Mouse (Mus musculus): ENCODE results near the gene Cacna1g.

The Cacna1g gene

DNA sequence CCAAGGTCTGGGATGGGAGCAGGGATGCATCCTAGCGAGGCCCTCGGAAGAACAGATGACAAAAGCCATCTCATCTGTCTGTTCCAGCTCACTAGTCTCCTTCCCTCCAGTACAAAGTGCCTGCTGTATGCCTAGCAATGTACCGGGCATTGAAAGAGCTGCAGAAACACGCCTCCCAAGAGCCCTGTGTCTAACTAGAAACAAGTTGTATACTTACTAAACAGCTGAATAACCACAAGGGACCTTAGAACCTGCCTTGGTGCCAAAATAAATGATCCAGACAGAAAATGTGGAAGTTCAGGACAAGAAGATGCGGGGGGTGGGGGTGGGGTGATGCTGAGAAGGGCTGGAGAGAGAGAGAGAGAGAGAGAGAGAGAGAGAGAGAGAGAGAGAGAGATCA is 29.2 kb downstream of the Cacna1g start:
- no peak for DNase-seq

DNA sequence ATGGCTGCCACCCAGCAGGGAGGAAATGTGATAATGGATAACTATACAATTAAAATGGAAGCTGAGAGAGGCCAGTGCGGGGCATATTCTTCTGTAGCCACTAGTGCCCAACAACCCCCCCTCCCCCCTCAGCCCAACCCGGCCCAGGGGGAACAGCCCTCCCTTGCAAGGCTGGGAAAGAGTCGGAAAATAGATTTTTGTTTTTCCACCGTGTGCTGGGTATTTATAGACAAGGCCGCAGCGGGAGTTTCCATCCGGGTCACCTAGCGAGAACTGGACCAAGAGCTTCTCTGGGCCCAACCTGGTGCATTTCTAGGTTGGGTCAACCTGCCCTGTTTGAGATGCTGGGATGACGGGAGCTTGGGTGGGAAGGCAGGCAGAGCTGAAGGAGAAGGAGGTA is 32.2 kb downstream of the Cacna1g start:
- no peak for DNase-seq

DNA sequence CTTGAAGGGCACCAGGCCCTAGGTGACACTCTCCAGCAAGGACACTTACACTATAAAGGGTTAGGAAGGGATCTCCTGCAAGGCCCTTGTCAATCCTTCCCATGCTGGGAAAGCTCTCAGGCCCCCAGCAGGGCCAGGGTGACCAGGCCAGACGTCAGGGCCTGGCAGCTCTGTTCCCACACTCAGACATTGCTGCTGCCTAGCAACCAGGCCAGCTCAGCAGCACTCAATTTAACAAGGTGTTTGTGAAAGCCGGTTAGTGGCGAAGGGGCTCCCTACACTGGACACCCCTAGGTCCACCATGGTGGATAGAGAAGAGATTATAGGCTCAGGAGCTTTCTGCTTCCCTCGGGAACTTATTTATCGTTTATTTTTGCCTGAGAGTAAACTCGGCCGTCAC is 32.9 kb downstream of the Cacna1g start:
- peak; percentile 42 for DNase-seq

DNA sequence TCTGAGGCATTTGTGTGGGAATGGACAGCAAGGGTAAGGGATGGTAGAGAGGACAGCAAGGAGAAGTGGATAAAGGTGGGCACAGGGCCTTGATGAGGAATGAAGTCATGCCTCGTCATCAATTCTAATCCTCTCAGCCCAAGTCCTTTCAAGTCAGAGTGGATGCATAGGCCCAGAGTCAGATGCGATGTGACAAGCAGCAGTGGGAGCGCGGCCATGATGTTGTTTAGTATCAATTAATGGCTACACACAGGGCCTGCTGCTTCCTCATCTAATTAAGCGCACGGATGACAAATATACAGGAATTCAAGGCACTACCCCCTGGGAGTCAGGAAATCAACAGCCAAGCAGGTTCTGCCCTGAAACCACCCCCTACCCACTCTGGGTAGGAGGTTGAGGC is 33.6 kb downstream of the Cacna1g start:
- DNase-seq = no peak

DNA sequence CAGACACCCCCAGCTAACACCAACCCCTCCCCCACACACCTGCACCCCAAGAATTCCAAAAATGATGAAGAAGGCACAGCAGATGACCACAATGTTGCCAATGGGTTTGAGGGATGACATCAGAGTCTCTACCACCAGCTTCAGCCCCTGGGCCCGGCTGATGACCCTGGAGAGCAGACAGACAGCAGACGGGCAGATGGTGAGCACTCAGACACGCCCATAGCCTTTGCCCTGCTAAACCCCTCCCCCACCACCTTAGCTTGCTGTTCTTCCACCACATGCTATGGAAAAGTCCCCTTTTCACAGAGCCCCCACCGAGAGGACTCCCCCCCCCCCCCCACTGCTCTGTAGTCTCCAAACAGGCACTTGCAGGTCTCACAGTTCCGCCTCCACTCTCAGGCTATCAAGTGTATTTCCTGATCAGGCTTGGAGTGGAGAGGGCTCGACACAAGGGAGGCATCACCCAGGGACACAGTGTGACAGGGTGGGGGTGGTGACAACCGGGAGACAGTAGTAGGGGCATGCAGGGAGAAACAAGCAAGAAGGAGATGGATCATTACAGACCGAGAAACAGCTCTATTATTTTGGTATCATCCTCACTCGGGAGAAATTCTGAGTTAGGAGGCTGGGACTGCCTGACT is 44.9 kb downstream of the Cacna1g start:
- peak; percentile 75 for DNase-seq

DNA sequence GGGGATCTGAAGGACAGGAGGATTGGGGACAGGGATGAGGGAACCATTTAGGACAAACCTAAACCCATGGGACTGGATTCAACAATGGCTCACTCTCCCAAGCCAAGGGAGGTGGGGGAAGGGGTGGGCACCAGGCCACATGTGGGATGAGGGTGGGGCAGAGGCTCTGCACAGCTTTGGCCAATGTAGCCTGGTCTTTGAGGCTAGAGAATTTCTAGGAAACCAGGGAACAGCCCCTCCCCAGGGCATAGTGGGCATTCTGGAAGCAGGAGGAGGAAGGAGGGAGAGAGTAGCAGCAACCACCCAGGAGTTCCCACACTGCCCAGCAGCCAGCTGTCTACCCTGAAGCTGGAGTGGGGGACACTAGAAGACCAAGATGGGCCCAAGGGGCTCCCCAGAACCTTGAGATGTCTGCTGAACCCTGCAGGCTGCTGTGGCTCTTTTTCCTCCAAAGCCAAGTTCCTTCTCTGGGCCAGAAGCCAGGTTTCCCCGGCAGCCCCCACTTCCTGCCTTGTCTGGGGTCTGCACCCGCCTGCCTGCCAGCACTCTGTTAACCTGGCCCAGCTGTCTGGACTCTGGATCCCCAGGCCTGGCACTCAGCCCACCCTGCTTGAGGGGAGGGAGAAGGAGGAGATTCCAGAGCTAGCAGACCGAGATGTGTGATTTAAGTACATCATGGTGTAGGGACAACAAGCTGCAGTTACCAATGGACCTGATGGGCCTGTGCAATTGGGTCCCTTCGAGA is 45.7 kb downstream of the Cacna1g start:
- peak; percentile 68 for DNase-seq

DNA sequence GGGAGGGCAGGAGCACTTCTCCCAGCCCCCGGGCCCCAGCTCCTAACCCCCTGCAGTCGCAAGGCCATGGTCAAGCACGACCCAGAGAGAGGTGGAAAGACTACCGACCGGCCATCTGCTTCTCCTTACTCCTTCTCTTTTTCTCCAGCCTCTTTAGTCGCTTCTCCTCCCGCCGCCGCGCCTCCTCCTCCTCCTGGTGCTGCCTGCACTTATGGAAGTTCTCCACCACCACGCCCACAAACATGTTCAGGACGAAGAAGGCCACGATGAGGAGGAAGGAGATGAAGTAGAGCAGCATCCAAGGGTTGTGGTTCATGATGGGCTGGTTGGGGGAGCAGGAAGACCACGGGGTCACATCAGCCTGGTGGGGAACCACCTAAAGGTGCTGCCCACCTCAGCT is 48.3 kb downstream of the Cacna1g start:
- DNase-seq = no peak

DNA sequence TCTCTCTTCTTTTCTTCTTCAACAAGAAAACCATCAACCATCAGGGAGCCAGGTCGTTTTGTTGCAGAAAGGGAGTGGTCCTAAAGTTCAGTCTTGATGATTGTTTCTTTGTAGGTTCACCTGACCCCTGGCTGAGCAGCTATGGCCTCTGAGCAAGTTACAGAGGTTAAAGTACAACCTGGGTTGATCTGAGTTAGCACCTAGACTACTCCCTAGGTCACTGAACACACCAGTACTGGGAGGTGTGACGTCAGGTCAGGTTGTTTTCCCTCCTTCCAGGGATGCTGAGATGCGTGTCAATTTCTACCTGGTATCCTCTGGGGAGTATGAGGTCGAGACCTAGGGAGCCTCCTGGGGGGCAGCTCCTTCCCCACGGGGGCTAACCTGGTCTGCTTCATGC is 48.8 kb downstream of the Cacna1g start:
- no peak for DNase-seq

DNA sequence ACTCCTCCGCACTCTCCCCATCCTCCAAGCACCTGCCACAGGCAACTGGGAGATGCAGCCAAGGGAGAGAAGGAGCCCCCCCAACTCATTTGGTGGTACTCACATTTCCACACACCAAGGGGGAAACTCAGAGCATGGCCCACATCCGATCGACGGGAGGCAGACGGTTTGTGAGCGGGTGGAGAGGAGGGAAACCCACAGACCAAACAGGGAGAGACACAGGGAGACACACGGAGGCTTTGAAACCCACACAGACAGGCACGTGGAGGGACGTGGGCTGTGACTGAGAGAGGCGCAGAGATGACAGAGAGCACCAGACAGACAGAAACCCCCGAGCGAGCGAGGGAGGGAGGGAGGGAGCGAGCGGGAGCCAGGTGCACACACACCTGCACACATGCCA is 49.6 kb downstream of the Cacna1g start:
- no peak for DNase-seq

DNA sequence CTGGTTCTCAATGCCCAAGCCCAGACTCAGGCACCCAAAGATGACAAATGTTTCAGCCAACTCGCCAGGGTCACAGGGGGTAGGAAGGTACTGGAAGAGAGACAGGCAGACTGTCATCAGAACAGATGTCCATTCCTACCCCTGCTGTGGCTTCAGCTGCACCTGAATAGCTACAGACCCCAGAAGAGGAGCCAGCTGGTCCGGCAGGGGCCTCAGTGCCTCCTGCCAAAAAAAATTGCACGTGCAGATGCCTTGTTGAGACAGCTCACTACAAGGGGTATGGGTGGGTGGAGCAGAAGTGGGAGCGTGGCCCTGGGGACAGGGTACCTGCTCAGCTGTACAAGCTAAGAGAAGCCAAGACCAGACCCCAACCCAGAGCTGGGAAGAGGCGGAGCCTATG is 50.1 kb downstream of the Cacna1g start:
- DNase-seq = no peak

DNA sequence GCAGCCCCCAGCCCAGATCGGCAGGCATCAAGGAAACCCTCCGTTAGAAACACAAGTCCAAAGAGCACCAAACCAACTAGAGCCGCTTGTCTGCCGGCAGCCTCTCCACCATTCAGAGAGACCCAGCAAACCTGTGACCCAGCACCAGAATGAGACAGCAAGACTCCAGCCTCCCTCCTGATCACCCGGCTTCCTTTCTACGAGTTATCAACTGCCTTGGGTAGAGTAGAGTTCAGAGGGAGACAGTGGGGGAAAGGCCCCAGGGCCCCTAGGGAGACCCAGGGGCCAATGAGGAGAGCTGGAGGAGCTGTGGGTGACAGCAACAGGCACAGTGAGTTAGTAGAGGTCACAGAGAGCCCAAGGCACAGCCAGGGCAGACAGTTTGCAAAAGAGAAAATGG is 53.0 kb downstream of the Cacna1g start:
- DNase-seq = no peak

DNA sequence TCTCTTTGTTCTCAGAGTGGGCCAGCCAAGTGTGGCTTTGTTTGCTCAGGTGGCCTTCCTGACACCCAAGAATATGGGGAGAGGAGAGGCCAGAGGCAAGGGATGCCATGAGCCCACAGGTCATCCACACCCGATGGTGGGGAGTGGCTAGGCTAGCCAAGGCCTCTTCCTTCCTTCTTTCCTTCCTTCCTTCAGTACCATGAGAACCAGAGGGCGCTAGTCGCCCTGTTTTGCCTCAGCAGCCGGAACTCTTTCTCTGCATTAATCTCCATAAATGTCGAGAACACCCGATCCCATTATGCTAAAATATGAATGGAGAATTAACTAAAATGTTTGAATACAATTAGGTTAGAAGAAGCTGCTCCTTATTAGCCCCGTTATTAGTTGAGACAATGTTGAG is 53.7 kb downstream of the Cacna1g start:
- peak; percentile 62 for DNase-seq

DNA sequence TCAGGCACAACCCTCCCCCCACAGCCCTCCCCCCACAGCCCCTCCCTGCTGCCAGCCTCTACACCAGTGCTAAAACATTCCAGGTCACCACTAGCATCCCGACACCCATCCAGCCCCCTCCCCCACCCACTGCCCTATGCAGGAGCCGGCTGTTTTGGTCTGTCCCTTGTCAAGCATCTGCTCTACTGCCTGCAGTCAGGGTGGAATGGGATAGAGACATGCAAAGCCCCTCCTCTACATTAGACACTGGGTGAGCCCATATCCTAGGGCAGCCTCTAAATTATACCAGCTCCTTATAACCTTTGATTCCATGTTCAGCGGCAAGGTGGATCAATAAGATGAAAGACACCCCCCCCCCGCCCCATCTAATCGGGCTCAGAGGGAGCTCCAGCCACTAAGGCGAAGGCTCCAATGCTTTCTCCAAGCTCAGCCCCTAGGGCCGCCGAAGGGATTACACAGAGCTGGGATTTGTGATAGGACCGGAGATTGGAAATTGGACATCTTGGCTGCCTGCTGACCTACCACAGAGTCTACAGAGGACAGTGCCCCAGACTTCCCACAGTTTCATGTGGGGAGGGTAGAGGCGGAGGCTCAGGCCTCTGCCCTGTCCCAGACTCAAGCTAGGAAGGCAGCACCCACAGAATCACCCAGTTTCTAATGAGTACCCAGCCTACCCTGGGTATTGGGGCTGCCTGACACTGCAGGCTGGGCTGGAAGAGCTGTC is 54.8 kb downstream of the Cacna1g start:
- no peak for DNase-seq

DNA sequence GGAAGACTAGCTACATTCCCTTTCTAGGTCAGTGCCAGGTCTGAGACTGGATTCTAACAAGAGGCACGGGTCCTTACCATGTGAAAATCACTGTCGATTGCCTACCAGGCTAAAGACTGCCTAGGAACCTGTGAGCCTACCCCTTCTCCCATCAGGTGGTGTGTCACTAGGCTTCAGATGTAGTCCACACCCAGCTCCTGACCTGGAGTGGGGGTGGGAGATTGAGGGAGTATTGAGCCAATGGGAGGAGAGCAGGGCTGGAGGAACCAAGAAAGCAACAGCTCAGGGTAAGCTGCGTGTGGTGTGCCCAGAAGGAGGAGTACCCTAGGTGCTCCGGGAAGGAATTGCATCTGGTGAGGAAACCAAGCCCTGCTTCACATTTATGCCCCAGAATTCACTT is 60.0 kb downstream of the Cacna1g start:
- no peak for DNase-seq

DNA sequence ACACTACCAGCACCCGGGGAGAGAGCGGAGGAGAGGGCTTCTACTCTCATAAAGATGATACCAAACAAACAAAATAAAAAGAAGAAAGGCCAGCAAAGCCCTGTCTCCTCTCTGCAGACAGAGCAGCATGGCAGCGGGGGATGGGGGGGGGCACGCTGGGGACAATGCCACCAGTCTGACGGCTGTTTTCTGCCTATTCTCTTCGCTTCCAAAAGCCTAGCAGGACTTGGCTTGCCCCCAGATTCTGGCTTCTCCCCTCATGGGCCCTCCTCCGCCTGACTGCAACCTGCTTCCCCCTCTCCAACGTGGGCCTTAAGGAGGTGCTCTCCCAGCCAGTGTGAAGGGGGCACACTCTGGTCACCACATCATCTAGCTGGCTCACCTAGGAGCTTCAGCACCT is 60.5 kb downstream of the Cacna1g start:
- DNase-seq = no peak

DNA sequence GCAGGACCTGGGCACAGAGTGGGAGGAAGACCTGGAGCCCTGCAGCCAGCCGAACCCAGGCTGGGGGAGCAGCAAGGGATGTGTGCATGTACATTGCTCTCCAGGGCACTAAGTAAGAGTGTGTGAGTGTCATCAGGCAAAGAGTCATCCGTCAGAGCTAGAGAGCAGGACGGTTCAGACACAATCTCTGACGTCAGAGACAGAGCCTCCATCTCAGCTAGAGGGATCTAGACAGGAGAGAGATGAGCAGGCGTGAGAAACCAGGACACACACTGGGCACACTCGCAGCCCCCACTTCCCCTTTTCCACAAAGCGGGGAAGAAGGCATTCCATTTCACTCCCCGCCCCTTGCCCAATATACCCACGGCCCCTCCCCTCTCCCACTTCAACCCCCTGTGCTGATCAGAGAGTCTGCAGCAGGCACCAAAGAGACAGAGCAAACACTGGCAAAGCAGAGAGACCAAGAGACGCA is 61.0 kb downstream of the Cacna1g start:
- no peak for DNase-seq

DNA sequence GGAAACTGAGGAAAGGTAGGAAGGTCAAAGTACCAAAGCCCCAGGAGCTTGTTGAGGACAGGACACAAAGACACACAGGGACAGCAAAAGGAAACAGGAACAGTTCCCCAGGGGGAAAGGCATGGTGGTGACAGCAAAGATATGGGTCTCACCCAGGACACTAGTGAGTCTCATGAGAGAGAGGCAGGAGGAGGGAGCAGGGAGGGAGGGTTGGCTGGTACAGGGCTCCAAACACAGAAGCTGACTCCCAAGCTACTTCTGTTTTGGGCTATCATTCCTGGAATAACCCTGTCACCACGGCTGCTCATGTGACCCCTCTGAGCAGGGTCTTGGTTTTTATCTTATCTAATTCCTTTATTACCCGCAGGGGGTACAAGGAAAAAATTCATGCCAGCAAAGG is 61.4 kb downstream of the Cacna1g start:
- no peak for DNase-seq

DNA sequence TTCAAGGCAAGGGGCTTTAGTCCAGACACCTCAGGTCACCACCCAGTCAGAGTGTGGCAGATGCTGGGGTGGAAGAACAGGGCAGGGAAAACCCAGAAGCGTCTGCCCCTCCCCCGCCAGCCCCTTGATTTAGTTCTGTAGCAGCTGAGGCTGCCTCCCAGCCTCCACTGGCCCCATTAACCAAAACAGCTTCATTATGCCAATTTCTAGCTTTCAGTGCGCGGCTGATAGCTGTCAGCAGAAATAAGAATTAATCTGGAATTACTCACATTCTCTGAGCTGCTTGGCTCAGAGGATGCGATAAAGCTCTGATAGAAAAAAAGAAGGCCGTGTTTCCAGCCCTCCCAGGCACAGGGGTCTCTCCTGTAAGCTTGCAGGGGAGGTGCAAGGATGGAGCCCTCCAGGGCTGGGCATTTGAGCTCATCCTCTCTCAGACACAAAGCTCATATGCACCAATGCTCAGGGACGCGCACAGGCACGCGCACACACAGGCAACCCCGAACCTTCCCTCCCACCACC is 66.1 kb downstream of the Cacna1g start:
- DNase-seq = peak; percentile 76

DNA sequence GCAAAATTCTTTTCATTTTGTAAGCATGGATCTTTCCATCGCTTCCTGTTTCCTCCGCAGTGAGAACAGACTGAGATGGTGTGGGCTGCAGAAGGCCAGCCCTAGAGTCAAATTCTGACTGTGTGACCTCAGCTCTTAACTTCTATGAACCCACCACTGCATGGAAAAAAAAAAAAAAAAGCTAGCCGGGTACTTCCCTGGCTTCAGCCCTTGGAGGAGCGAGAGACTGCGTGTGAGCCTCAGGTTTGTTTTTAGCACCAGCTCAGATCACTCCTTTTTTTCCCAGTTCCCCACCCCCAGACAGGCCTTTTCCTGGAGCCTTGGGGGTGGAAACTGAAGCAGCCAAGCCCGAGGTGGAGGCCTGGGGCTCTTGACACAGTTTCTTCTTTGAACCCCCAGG is 68.7 kb downstream of the Cacna1g start:
- DNase-seq = no peak

DNA sequence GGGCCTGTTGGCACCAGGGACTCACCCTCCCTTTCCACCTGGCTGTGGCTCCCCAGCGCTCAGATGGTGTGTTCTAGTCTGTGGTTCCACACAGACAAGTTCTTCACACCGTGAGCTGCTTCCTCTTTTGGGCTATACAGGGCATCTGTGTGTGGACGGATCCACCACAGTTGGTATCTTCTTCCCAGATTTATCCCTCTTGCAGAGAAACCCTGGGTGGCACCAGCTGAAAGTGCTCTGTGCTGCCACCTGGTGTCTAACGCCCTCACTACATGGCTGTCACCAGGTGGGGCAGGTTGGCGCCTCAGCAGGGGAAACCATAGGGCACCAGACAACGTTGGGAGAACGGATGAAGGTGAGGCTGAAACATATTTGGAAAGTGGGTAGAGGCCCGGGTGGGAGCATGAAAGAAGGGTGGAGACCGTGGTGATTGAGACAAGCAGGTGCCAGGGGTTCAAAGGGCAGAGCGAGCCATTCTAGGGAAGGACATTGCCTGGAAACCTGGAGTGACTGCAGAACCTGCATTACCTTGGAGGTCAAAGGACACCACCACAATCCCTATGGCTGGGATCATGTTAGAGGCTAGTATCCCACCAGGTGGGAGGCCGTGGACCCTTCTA is 69.2 kb downstream of the Cacna1g start:
- DNase-seq = peak; percentile 80

DNA sequence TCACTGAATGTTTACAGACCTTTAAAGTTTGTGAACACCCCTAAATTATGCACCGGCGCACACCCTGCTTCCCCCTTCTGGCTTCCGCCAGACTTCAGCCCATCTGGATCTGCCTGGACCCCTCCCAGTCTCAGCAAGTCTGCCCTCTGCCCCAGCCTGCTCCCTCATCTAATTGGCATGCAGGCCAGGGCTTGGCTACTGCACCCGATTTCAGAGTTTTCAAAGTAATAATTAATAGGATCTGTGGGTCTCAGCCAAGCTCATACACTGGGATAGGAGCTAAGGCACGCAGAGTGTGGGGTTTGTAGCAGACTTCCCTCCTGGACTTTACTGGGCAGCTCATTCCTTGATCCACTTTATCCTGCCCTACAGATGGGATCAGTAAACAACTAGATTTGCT is 69.8 kb downstream of the Cacna1g start:
- no peak for DNase-seq

DNA sequence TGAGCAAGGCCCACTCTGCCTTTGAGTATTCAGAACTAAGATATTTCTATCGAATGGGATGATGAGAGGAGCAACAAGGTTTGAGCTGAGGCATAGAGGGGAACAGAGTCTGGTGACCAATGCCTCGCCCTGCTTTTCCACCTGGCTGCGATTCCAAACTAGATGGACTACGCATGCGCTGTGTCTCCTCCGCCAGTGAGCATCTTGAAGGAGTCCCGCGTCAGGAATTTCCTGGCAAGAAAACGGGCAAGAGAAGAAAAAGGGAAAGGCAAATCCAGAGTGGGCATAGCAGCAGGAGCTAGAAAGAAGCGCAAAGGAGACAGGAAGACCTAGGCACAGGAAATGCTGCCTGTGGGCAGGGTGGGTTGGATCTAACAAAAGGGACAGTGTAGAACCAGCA is 70.2 kb downstream of the Cacna1g start:
- DNase-seq = no peak

DNA sequence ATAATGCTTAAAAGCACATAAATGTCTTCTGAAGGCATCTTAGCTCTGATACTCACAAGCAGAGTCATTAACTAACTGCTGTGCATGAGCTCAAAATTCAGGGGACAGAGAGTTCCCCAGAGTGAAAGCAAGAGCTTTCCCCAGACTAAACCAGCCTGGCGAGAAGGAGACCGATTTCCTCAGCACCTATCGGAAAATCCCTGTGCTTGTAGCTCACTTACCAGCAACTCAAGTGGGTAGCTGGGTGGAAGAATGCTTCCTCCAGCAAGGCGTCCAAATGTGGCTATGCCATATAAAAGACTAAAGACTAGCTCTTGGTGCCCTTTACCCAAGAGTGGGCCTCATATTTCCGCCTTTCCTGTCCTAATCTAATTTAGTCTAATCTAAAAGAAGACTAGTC is 71.3 kb downstream of the Cacna1g start:
- no peak for DNase-seq

Data from embryo, embryonic 11 days (tissue).